Comparison of ENCODE assay signal across 8 mouse cellular contexts in genomic region chr6:115601322-115601714, GRCm38 (mm10). TPM values are rescaled to one million over a fixed set of nuclear protein-coding genes. Genes with fewer than 3 reads are reported as not detected.
DNase-seq lines count a peak whose midpoint lies in the region; ATAC-seq and TF ChIP-seq lines count a peak whose summit lies in the region.

No protein-coding gene starts in this region.

- peak overlapping the region; percentile 81 for H3K4me2 ChIP-seq in heart, embryonic 11.5 days
- H3K4me2 ChIP-seq in hindbrain, embryonic 14.5 days (replicated peaks): peak overlapping the region; percentile 67
- peak overlapping the region; percentile 65 for H3K4me2 ChIP-seq in midbrain, embryonic 13.5 days (replicated peaks)

- H3K9me3 ChIP-seq in heart, embryonic 11.5 days (replicated peaks; ENCODE audit: control insufficient read depth, low read length): no peaks in the 10 kb centered on the region
- no peaks in the 10 kb centered on the region for H3K9me3 ChIP-seq in hindbrain, embryonic 14.5 days (ENCODE audit: control insufficient read depth, low read length)
- no peaks in the 10 kb centered on the region for H3K9me3 ChIP-seq in midbrain, embryonic 13.5 days

- no peak overlapping the region for H3K9ac ChIP-seq in heart, embryonic 11.5 days (ENCODE audit: low read depth, low read length)
- H3K9ac ChIP-seq in hindbrain, embryonic 14.5 days: no peak overlapping the region
- no peak overlapping the region for H3K9ac ChIP-seq in midbrain, embryonic 13.5 days (replicated peaks)

- no peak for TF ChIP-seq POLR2A in bone marrow, adult 2 months (IDR thresholded peaks at IDR 0.05; ENCODE audit: borderline replicate concordance, control insufficient read depth, low read depth, low read length)

- intact Hi-C loops in heart, postnatal 25 days (cut with DNase I): loop anchor here (5.0 kb wide), 1 partner anchor 76 kb away; the partner anchor contains the start of gene Raf1

- TF ChIP-seq CTCF in bone marrow, adult 2 months (IDR thresholded peaks at IDR 0.05; ENCODE audit: control insufficient read depth, insufficient read depth, low read length): no peak

- H3K27me3 ChIP-seq in heart, embryonic 11.5 days (ENCODE audit: control insufficient read depth, insufficient read depth, low read length): no peaks in the 10 kb centered on the region
- H3K27me3 ChIP-seq in hindbrain, embryonic 14.5 days (ENCODE audit: control insufficient read depth, insufficient read depth, low read length): no peaks in the 10 kb centered on the region
- no peaks in the 10 kb centered on the region for H3K27me3 ChIP-seq in midbrain, embryonic 13.5 days

- 63% methylated on average over 4 of the region's 4 CpGs for WGBS in heart, embryonic 11.5 days (ENCODE audit: insufficient replicate concordance)
- 58% methylated on average over 4 of the region's 4 CpGs for WGBS in bone marrow, adult 2 months
- WGBS in hindbrain, embryonic 14.5 days: 61% methylated on average over 4 of the region's 4 CpGs
- WGBS in midbrain, embryonic 13.5 days: 67% methylated on average over 4 of the region's 4 CpGs

- no peaks in the 10 kb centered on the region for H3K36me3 ChIP-seq in heart, embryonic 11.5 days (ENCODE audit: control insufficient read depth, insufficient read depth, low read length)
- peaks cover 8% of the 10 kb centered on the region for H3K36me3 ChIP-seq in hindbrain, embryonic 14.5 days (replicated peaks; ENCODE audit: control insufficient read depth, insufficient read depth)
- peaks cover 2% of the 10 kb centered on the region; the same call in 1 of the 2 replicates for H3K36me3 ChIP-seq in midbrain, embryonic 13.5 days

- no peak overlapping the region for H3K27ac ChIP-seq in heart, embryonic 11.5 days (ENCODE audit: low read depth, low read length)
- H3K27ac ChIP-seq in bone marrow, adult 2 months (ENCODE audit: control insufficient read depth, insufficient read depth, low read depth, low read length, poor library complexity): no peak overlapping the region
- H3K27ac ChIP-seq in hindbrain, embryonic 14.5 days: no peak overlapping the region
- no peak overlapping the region for H3K27ac ChIP-seq in midbrain, embryonic 13.5 days

- no peak for DNase-seq in heart, postnatal 25 days (ENCODE audit: low spot score)
- DNase-seq in hindbrain, embryonic 14.5 days (ENCODE audit: low spot score): no peak
- DNase-seq in layer of hippocampus, adult 9-11 months: no peak
- DNase-seq in layer of hippocampus, adult 11-12 months (ENCODE audit: low spot score): no peak

- H3K4me1 ChIP-seq in heart, embryonic 11.5 days (ENCODE audit: control insufficient read depth, insufficient read depth, low read length): peaks cover 4% of the 10 kb centered on the region; the same call in 1 of the 2 replicates
- no peaks in the 10 kb centered on the region; the same call in 1 of the 2 replicates for H3K4me1 ChIP-seq in bone marrow, adult 2 months (ENCODE audit: control insufficient read depth, insufficient read depth, low read length)
- peaks cover 11% of the 10 kb centered on the region for H3K4me1 ChIP-seq in hindbrain, embryonic 14.5 days (replicated peaks; ENCODE audit: control insufficient read depth, insufficient read depth, low read length)
- H3K4me1 ChIP-seq in midbrain, embryonic 13.5 days (replicated peaks): peaks cover 15% of the 10 kb centered on the region

- ATAC-seq in heart, embryonic 11.5 days (replicated peaks; ENCODE audit: insufficient number of reproducible peaks, low FRiP score, low TSS enrichment): no peak
- peak; percentile 18; the same call in 1 of the 2 replicates for ATAC-seq in hindbrain, embryonic 14.5 days (ENCODE audit: low FRiP score)
- peak; percentile 37 for ATAC-seq in midbrain, embryonic 13.5 days
- no peak for ATAC-seq in monocyte, adult 5-6 weeks (replicated peaks; ENCODE audit: insufficient number of reproducible peaks, low FRiP score, low TSS enrichment, poor library complexity, severe bottlenecking)

- peak overlapping the region; percentile 94 for H3K4me3 ChIP-seq in heart, embryonic 11.5 days (ENCODE audit: low read depth, low read length)
- H3K4me3 ChIP-seq in bone marrow, adult 2 months (replicated peaks; ENCODE audit: control insufficient read depth, low read depth, low read length): peak overlapping the region; percentile 3
- H3K4me3 ChIP-seq in hindbrain, embryonic 14.5 days (replicated peaks; ENCODE audit: low read length): peak overlapping the region; percentile 92
- H3K4me3 ChIP-seq in midbrain, embryonic 13.5 days (replicated peaks): peak overlapping the region; percentile 82

RNA-seq across cellular contexts. Expression of gene Mkrn2, which starts 0.4 kb away (rescaled TPM):
- 19.1 and 24.0 TPM in 2 replicates for polyA plus RNA-seq in heart, embryonic 11.5 days (2014; fragmentation: Nextera tagmentation; extraction: Ambion mirVana)
- total RNA-seq in heart, postnatal 25 days (2021): 10 to 100 TPM; 39.0 to 42.8 TPM
- 1.8 and 12.3 TPM in 2 replicates for polyA plus RNA-seq in bone marrow, adult 2 months (2011; ENCODE audit: insufficient read depth, insufficient read length, low replicate concordance, missing spikeins)
- 36.4 and 44.4 TPM in 2 replicates for polyA plus RNA-seq in hindbrain, embryonic 14.5 days (2014; fragmentation: Nextera tagmentation; extraction: Ambion mirVana)
- polyA plus RNA-seq in midbrain, embryonic 13.5 days (2015; fragmentation: Nextera tagmentation; extraction: Ambion mirVana): 29.4 and 31.1 TPM in 2 replicates
- total RNA-seq in monocyte, adult 5-6 weeks (2017): 8.5 to 18.5 TPM (median 9.1 TPM) in 3 replicates

RNA-seq across cellular contexts. Expression of gene Mkrn2os, which starts 8.9 kb away (rescaled TPM):
- polyA plus RNA-seq in heart, embryonic 11.5 days (2014; fragmentation: Nextera tagmentation; extraction: Ambion mirVana): 0.08 and 0.21 TPM in 2 replicates
- total RNA-seq in heart, postnatal 25 days (2021): under 1 TPM; 0.36 to 0.57 TPM
- polyA plus RNA-seq in bone marrow, adult 2 months (2011; ENCODE audit: insufficient read depth, insufficient read length, low replicate concordance, missing spikeins): not detected in 2 replicates
- 0.38 and 0.43 TPM in 2 replicates for polyA plus RNA-seq in hindbrain, embryonic 14.5 days (2014; fragmentation: Nextera tagmentation; extraction: Ambion mirVana)
- 0.24 and 0.44 TPM in 2 replicates for polyA plus RNA-seq in midbrain, embryonic 13.5 days (2015; fragmentation: Nextera tagmentation; extraction: Ambion mirVana)
- not detected in 3 replicates for total RNA-seq in monocyte, adult 5-6 weeks (2017)

RNA-seq across cellular contexts. Expression of gene Tsen2, which starts 56.9 kb away (rescaled TPM):
- 19.4 and 19.9 TPM in 2 replicates for polyA plus RNA-seq in heart, embryonic 11.5 days (2014; fragmentation: Nextera tagmentation; extraction: Ambion mirVana)
- total RNA-seq in heart, postnatal 25 days (2021): 1 to 10 TPM; 6.2 to 8.3 TPM
- polyA plus RNA-seq in bone marrow, adult 2 months (2011; ENCODE audit: insufficient read depth, insufficient read length, low replicate concordance, missing spikeins): 1.9 and 5.0 TPM in 2 replicates
- 31.9 and 34.5 TPM in 2 replicates for polyA plus RNA-seq in hindbrain, embryonic 14.5 days (2014; fragmentation: Nextera tagmentation; extraction: Ambion mirVana)
- polyA plus RNA-seq in midbrain, embryonic 13.5 days (2015; fragmentation: Nextera tagmentation; extraction: Ambion mirVana): 32.9 and 35.2 TPM in 2 replicates
- total RNA-seq in monocyte, adult 5-6 weeks (2017): 1.3 to 7.5 TPM (median 2.8 TPM) in 3 replicates

Comparison
In these comparisons a context has a peak if more than half of its experiments do, and no peak if none do; other contexts are left out.
1. ATAC-seq: peak in hindbrain, embryonic 14.5 days (single experiment) and midbrain, embryonic 13.5 days (single experiment); none in heart, embryonic 11.5 days (single experiment) and monocyte, adult 5-6 weeks (single experiment).
2. H3K4me3 ChIP-seq: peak in every context shown above with its lines; median percentile 94 in heart, embryonic 11.5 days; 92 in hindbrain, embryonic 14.5 days; 82 in midbrain, embryonic 13.5 days; 3 in bone marrow, adult 2 months.
3. Peak in every context shown above with its lines, with median percentiles within 50 percentile points of each other: H3K4me2 ChIP-seq.